Mouse (Mus musculus) bone marrow, adult 2 months (tissue): ENCODE data around the gene Nrp2.

ENCODE experiments used
- CTCF ChIP-seq: fragments of 200-500 bp; IDR thresholded peaks from 2 replicates; pipeline ENCODE4 v1.5.1; 2011; ENCODE audit warnings: low read length, control low read depth; ENCODE audit not compliant: control insufficient read depth, insufficient read depth
- POLR2A ChIP-seq: fragments of 200-500 bp; IDR thresholded peaks from 2 replicates; pipeline ENCODE4 v1.6.1; 2011; ENCODE audit warnings: low read depth, mild to moderate bottlenecking, control low read depth, low read length, borderline replicate concordance; ENCODE audit not compliant: control insufficient read depth

DNA sequence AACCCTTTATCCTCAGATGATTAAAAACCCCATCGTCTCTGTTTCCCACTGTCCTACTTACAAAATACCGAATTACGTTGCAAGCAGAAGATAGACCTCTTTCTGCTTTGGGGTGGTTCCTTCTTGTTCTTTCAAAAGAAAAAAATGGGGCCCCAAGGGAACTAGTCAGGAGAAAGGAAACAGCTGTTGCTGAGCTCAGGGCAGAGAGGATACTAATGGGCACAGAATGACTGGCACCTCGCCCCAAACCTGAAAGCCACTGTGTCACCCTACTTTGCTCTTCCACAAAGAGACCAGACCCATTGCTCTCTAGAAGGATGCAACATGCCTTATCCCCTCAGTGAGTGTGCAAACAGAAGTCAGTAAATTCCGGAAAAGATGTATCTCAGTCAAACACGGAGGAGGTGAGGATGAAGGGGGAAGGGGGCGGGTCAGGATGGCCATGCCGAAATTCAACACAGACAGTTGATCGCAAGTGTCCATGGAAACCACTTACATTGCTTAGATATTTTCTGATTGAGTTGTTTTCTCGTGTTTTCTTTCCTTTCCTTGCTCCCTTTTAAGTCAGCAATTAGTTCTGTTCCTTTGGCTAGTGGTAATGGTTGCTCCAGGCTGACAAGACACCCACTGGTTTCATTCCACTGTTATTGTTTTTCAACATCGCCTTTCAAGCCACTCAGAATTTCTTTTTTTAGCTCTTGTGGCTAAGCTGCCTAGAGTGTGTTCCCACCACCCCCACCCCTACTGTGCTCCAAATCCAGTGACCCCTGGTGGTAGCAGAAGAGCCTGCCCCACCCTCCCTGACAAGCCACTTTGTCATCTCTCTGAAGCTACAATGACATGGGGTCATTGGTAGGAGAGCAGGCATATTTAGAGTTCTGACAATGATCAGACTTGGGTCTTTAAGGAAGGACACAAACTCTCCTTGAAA, 71.5 kb downstream of the Nrp2 start:
- TF ChIP-seq CTCF (no peak), POLR2A (no peak)
